Mouse (Mus musculus): ENCODE results near the gene Itm2c. TPM values are rescaled to one million over a fixed set of nuclear protein-coding genes. Genes with fewer than 3 reads are reported as not detected.
A peak's percentile ranks its signal among the peaks of the same experiment; 100 is the strongest.

Gene Itm2c
- polyA plus RNA-seq, 1 experiment from 2014 or later, result 231 TPM

DNA sequence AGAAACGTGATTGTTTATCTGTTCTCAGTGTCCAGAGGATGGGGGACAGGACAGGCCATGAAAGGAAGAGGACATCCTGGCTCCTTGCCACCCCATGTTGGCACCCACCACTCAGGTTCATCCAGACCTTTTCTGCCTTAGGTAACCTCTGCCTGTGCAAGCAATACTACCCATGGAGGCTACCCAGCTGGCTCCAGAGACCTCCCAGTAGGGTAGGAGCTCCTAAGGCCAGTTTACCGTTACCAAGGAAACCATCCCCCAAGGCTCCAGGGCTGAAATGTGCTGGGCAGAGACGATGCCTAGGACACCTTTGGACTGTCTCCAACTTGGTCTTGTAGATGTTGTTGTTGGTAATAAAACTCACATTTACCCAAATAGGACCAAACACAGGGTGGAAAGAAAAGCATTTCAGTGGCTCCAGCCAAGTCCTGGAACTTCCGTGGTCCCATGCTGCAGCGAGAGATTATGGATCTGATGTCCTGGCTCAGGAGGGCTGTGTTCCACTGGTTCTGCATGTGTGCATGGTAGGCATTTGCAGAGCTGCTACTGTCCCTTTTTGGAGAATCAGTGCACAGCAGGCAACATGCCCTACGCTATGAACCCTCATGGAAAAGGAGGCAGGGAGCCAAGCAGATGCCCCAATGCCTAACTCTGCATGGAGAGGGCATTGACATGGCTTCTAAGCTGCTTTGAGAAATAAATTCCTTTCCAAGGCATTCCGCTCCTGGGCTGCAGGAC is 28.2 kb downstream of the Itm2c start:
- Histone ChIP-seq H3K9me3 (replicated peaks) (no peaks in the 10 kb centered on the region), H3K27ac (no peak overlapping the region), H3K4me2 (no peak overlapping the region), H3K27me3 (no peaks in the 10 kb centered on the region), H3K4me1 (0 out of 2 replicates have a peak, but pooled peaks cover 7% of the 10 kb centered on the region), H3K4me3 (replicated peaks) (no peak overlapping the region), H3K9ac (no peak overlapping the region), H3K36me3 (no peaks in the 10 kb centered on the region)
- no peak for ATAC-seq (replicated peaks; ENCODE audit: low FRiP score)
- 69% methylated on average over 7 of the region's 7 CpGs for WGBS

DNA sequence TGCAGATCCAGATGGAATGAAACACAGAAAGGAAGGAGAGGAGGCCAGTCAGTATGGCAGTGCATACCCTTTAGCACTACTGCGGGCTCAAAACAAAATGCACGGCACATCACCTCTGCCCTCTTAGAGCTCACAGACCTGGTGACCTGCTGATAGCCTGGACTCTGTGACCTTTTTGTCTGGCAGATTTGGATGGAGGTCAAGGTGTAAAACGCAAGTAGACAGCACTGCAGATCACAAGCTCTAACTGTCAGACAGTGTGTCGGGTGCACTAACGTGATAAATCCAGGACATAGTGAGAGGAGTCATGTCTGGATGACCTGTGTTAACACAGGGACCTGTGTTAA is 28.8 kb downstream of the Itm2c start:
- no peak overlapping the region for H3K27ac ChIP-seq
- no peak overlapping the region for H3K4me3 ChIP-seq (replicated peaks)
- H3K36me3 ChIP-seq, result no peaks in the 10 kb centered on the region
- 66% methylated on average over 5 of the region's 5 CpGs for WGBS
- 0 out of 2 replicates have a peak, but pooled peaks cover 10% of the 10 kb centered on the region for H3K4me1 ChIP-seq
- no peaks in the 10 kb centered on the region for H3K9me3 ChIP-seq (replicated peaks)
- no peak overlapping the region for H3K9ac ChIP-seq
- H3K4me2 ChIP-seq, result no peak overlapping the region
- H3K27me3 ChIP-seq, result no peaks in the 10 kb centered on the region
- no peak for ATAC-seq (replicated peaks; ENCODE audit: low FRiP score)

DNA sequence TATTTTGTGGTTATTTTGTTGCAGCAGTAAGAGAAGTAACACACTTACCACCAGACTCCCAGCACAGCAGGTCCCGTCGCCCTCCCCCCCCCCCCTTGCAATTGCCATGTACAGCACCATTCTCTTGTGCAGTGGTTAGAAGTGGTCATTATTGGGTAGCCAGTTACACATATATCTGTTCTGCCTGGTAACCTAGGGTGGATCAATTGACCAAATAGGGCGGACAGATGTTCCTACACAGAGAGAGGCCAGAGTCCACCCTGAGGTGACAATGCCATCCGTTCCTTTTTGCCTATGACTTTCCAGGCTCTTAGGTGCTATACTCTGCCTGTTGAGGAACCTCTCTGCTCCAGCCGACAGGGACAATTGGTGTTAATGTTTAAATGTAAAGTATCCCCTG is 31.1 kb downstream of the Itm2c start:
- Histone ChIP-seq H3K4me3 (replicated peaks) (no peak overlapping the region), H3K9me3 (replicated peaks) (no peaks in the 10 kb centered on the region), H3K27me3 (no peaks in the 10 kb centered on the region), H3K9ac (no peak overlapping the region), H3K36me3 (no peaks in the 10 kb centered on the region), H3K4me2 (no peak overlapping the region), H3K27ac (no peak overlapping the region), H3K4me1 (peaks cover 21% of the 10 kb centered on the region)
- 76% methylated on average over 5 of the region's 5 CpGs for WGBS
- ATAC-seq (replicated peaks; ENCODE audit: low FRiP score), result no peak

DNA sequence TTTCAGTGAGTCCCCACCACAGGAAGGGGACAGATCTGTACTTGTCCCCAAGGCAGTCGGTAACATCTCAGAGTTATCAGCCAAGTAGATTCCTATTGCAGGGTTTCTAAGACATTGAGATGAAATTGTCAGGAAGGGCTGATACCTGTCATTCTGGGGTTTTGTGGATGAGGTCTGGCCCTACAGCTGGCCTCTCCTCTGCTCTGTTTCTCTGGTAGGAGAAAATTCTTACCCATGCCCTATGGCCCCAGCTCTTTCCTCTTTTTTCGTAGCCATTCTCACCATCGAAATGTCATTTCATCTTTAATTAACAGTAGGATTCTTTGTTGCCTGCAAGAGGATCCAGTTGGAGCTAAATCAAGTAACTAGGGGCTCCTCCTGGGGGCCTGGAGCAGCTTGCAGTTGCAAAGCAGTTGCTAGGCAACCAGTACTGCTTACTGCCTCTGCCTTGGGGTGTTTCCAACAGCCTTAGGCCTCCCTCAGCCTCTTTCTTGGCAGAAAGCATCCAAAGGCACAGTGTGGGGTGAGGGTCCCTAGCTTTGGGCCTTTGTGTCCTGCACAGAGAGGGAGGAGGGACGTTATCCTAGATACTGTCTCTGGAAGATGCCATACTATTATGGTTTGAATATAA is 34.1 kb downstream of the Itm2c start, which contains the start of gene 4933407L21Rik:
Gene 4933407L21Rik, plus strand, starts transcription at position 427 of the 631 bp plus-strand sequence.
- Histone ChIP-seq H3K9ac (no peak within 1 kb of the TSS), H3K4me1 (peaks cover 28% of the 10 kb centered on the region), H3K4me2 (no peak within 1 kb of the TSS), H3K27me3 (no peaks in the 10 kb centered on the region), H3K4me3 (replicated peaks) (no peak within 1 kb of the TSS), H3K27ac (peak within 1 kb of the TSS; percentile 61), H3K9me3 (replicated peaks) (no peaks in the 10 kb centered on the region), H3K36me3 (no peaks in the 10 kb centered on the region)
- peak; percentile 58 for ATAC-seq (replicated peaks; ENCODE audit: low FRiP score)
- 47% methylated on average over 4 of the region's 4 CpGs for WGBS

DNA sequence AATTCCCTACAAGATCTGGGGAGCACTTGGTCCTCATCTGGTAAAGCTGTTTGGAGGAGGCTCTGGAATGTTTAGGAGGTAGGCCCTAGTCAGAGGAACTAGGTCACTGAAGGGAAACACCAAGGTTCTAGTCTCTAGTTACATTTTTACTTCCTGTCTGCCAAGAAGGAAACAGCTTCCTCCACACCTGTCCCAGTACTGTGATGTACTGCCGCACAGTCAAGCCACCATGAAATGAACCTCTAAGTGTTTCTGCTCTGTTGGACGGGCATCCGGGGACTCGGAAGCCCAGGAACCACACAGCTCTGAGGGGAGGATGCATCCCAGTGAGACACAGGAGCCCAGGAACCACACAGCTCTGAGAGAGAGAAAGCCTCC is 34.6 kb downstream of the Itm2c start:
- peak; percentile 27 for ATAC-seq (replicated peaks; ENCODE audit: low FRiP score)
- no peak overlapping the region for H3K9ac ChIP-seq
- no peak overlapping the region for H3K4me2 ChIP-seq
- peaks cover 34% of the 10 kb centered on the region for H3K4me1 ChIP-seq
- H3K4me3 ChIP-seq (replicated peaks), result no peak overlapping the region
- 30% methylated on average over 4 of the region's 4 CpGs for WGBS
- no peaks in the 10 kb centered on the region for H3K27me3 ChIP-seq
- no peaks in the 10 kb centered on the region for H3K36me3 ChIP-seq
- H3K27ac ChIP-seq, result peak overlapping the region; percentile 61
- H3K9me3 ChIP-seq (replicated peaks), result no peaks in the 10 kb centered on the region

DNA sequence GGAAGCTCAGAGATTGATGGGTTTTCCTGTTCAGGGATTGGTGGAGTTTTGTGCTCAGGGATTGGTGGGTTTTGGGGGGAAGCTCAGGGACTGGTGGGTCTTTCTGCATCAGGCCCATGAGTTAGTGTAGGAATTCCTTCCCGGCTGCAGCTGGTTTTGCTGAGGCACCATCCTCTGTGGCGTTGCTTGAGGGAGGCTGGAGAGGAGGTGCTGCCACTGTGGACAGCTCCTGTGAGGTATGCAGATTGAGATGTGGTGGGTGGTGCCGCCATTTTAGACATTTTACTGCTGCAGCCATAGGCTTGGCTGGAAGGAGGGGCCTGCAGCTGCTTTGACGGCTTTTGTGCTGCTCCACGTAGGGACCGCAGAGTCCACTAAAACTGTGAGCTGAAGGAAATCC is 35.3 kb downstream of the Itm2c start:
- H3K9ac ChIP-seq, result no peak overlapping the region
- peak overlapping the region; percentile 61; the same call in 1 of the 2 replicates for H3K27ac ChIP-seq
- H3K4me2 ChIP-seq, result no peak overlapping the region
- no peaks in the 10 kb centered on the region for H3K9me3 ChIP-seq (replicated peaks)
- WGBS, result 79% methylated on average over 6 of the region's 6 CpGs
- H3K4me1 ChIP-seq, result peaks cover 41% of the 10 kb centered on the region
- no peaks in the 10 kb centered on the region for H3K36me3 ChIP-seq
- no peak overlapping the region for H3K4me3 ChIP-seq (replicated peaks)
- H3K27me3 ChIP-seq, result no peaks in the 10 kb centered on the region
- no peak for ATAC-seq (replicated peaks; ENCODE audit: low FRiP score)

DNA sequence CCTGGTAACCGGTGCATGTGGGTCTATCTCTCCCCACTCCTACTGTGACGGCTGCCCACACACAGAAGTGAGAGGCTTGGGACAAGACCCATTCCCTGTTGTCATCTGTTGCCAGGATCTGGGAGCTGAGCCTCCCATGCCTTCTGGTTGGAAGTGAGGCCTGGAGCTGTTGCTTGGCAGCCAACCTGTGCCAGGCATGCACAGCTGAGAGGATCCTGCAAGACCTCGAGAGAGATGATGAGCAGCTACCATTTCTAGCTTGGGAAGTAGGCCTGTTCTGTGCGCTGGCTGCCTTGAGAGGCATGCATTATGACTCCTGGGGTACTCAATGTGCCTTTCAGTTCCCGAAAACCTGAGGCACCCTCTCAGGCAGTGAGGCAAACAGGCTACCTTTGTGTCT is 37.1 kb downstream of the Itm2c start:
- no peak overlapping the region for H3K4me2 ChIP-seq
- H3K9me3 ChIP-seq (replicated peaks), result no peaks in the 10 kb centered on the region
- no peak overlapping the region for H3K4me3 ChIP-seq (replicated peaks)
- no peak overlapping the region for H3K27ac ChIP-seq
- 84% methylated on average over 5 of the region's 5 CpGs for WGBS
- H3K9ac ChIP-seq, result no peak overlapping the region
- no peaks in the 10 kb centered on the region for H3K27me3 ChIP-seq
- no peaks in the 10 kb centered on the region for H3K36me3 ChIP-seq
- peaks cover 49% of the 10 kb centered on the region for H3K4me1 ChIP-seq
- no peak for ATAC-seq (replicated peaks; ENCODE audit: low FRiP score)

DNA sequence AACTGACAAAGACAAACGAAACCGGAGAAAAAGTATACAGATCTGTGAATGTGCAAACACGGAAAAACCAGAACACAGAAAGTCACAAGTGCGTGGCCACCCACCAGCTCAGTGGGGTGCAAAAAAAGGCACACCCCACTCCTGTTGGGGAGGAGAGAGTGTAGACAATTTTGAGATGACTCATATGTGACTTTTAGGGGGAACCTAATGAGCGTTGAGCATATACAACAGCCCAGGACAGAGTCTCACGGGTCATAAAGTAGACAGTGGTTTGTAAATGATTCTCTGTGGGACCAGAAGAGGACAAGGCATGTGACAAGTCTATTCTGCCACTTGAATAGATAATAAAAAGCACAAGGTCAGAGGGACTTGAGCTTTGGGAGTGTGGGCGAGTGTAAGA is 39.1 kb downstream of the Itm2c start:
- Histone ChIP-seq H3K4me1 (peaks cover 55% of the 10 kb centered on the region), H3K4me2 (peak overlapping the region; percentile 43), H3K4me3 (replicated peaks) (peak overlapping the region; percentile 3; the same call in 1 of the 2 replicates), H3K9ac (no peak overlapping the region), H3K36me3 (no peaks in the 10 kb centered on the region), H3K27me3 (no peaks in the 10 kb centered on the region), H3K9me3 (replicated peaks) (no peaks in the 10 kb centered on the region), H3K27ac (peak overlapping the region; percentile 90)
- peak; percentile 78 for ATAC-seq (replicated peaks; ENCODE audit: low FRiP score)
- 9% methylated on average over 7 of the region's 7 CpGs for WGBS

DNA sequence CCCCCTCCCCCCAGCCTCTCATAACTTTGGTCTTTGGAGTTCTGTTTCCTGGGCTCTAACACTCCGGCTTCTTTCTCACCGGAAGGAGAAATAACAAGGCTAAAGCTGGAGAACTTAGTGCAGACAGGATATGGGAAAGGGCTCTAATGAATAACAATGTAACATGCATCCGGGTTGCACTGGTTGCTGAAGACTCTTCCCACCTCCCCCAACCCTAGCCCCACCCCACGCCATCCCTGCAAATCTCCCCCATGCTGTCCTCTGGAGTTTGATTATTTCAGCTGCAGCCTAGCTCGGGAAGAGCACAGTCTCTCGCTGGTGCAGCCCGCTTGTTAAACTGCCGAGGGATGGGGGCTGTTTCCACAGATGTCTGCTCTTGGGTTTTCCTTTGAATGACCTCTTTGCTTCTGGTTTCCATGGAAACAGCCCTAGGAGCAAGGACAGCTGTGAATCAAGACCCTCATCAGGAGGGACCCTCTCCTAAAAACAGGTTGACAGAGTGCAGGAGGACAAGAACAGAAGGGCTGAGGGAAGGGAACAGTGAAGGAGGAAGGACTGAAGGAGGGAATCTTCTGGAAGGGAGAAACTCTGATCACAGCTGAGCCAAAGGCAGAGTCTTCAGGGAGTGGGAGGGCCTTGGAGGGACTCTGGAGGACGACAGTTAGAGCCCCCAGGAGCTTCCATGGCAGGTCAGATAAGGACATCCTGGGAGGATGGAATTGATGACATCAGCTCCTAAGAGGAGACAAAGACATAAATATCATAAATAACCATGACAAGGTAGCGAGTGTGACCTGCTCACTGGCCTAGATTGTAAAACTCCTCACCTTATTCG is 39.8 kb downstream of the Itm2c start:
- Histone ChIP-seq H3K27me3 (no peaks in the 10 kb centered on the region), H3K4me2 (peak overlapping the region; percentile 43), H3K9me3 (replicated peaks) (no peaks in the 10 kb centered on the region), H3K27ac (peak overlapping the region; percentile 90), H3K36me3 (no peaks in the 10 kb centered on the region), H3K9ac (no peak overlapping the region), H3K4me3 (replicated peaks) (peak overlapping the region; percentile 3; the same call in 1 of the 2 replicates), H3K4me1 (peaks cover 49% of the 10 kb centered on the region)
- WGBS, result 5% methylated on average over 11 of the region's 11 CpGs
- peak; percentile 74 for ATAC-seq (replicated peaks; ENCODE audit: low FRiP score)

DNA sequence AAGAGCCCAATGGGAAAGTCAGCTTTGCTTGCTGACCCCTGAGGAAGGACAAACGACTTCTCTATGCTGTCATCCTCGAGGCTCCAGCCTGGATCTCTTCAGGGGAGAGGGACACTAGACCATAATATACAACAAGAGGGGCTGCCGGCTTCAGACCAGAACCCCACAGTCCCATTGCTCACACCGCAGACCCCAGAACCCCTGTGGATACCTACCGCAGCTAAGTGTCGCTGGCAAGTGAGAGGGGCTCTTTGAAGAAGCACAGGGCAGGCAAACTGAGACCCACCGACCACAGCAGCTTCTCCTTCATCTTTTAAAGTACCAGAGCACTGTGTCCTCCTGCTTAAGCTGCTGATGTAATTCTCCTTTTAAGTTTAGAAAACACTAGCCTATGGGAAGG is 40.5 kb downstream of the Itm2c start:
- Histone ChIP-seq H3K27ac (peak overlapping the region; percentile 90), H3K27me3 (no peaks in the 10 kb centered on the region), H3K4me2 (no peak overlapping the region), H3K9ac (no peak overlapping the region), H3K9me3 (replicated peaks) (no peaks in the 10 kb centered on the region), H3K4me1 (peaks cover 43% of the 10 kb centered on the region), H3K4me3 (replicated peaks) (no peak overlapping the region), H3K36me3 (no peaks in the 10 kb centered on the region)
- WGBS, result 13% methylated on average over 7 of the region's 7 CpGs
- ATAC-seq (replicated peaks; ENCODE audit: low FRiP score), result no peak

DNA sequence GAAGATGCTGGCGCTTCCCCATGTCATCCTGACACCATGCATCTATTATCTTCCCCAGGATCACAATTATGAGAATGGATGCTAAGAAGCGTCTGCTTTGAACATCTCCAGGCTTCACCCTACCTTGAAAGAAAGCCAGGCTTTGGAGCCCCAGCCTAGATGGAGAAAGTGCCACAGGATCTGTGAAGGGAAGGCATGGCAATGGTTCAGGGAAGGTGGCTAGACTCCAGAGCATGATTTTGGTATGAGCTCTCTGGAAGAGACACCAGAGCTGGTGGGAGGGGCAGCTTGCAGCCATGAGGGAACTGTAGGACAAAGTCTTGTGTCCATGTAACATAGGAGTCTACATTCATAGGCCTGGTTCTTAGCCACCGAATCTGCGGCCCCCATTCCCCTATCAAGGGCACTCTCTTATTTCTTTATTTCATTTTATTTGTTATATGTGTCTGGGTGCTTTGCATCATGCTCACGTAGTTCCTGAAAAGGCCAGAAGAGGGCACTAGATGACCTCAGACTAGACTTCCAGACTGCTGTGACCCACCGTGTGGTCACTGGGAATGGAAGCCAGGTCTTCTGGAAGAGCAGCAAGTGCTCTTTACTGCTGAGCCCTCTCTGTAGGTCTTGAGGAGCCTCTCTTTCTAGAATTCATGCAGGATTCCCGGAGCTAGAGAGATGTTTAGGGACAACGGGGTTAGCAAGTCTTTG is 41.2 kb downstream of the Itm2c start:
- Histone ChIP-seq H3K4me2 (no peak overlapping the region), H3K27ac (no peak overlapping the region), H3K9me3 (replicated peaks) (no peaks in the 10 kb centered on the region), H3K27me3 (no peaks in the 10 kb centered on the region), H3K36me3 (no peaks in the 10 kb centered on the region), H3K4me3 (replicated peaks) (no peak overlapping the region), H3K9ac (no peak overlapping the region), H3K4me1 (peaks cover 43% of the 10 kb centered on the region)
- no peak for ATAC-seq (replicated peaks; ENCODE audit: low FRiP score)
- WGBS, result 62% methylated on average over 8 of the region's 8 CpGs

Data from kidney, embryonic 15.5 days (tissue).